Mouse (Mus musculus): ENCODE results near the gene Ctnna3.

DNA sequence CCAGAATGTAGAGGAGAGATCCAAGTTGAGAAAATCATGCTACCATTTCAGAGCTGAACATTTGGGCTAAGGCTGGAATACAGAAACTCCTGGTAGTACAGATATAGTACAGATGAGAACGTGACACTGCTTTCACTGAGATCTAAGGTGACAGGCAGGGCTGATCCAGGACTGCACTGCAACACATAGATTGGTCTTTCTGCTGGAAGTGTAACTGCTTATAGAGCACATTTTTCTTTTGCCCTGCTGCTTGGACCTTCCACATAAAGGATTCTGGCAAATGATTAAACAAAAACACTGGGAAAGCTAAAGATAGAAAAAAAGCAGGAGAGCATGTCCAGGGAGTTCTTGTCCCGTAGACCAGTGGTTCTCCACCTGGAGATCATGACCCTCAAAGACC is 1305.8 kb downstream of the Ctnna3 start:
- TF ChIP-seq CTCF (IDR thresholded peaks at IDR 0.05; ENCODE audit: low read depth) = no peak
- no peak for TF ChIP-seq EP300 (IDR thresholded peaks at IDR 0.05; ENCODE audit: low read depth)
